Mouse (Mus musculus) effector memory CD4-positive, alpha-beta T cell, adult 5 months (primary cell): ENCODE results near the gene Slc15a5. TPM values are rescaled to one million over a fixed set of nuclear protein-coding genes. Genes with fewer than 3 reads are reported as not detected.

Experiments
- polyA plus RNA-seq: library from polyadenylated mRNA; unstranded; fragments of 100-300 nt; shearing (Covaris generic); gene quantifications from one replicate; pipeline ENCODE4 v1.2.1, GENCODE M21; 2017

The Slc15a5 gene
- not detected for polyA plus RNA-seq

DNA sequence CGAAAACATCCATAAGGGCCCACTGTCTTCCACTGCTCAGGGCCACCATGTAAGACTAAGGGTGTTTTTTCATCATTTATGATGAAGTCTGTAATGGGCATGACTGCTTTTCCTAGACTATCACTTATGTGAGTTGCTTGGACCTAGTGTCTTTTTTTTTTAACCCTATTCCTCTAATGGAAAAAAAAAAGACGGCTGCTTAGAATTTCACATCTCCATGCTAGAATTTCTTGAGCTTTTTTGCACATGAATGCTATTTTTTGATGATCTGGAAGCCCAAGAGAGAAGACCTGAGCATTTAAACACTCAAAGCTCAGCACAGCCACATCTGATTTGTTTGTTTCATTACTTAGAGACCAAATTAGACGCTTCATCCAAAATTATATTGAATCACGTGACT lies at the start of gene Slc15a5:
Gene Slc15a5 (minus strand): TSS at position 101 of the 400 bp plus-strand sequence.

Other genes with a start within 250 kb of the Slc15a5 start
- not detected for gene Mgst1, start 60.4 kb upstream of the Slc15a5 start, polyA plus RNA-seq